Mouse (Mus musculus) brain, embryonic 14.5 days (tissue): ENCODE results near the gene Ccrl2.

Source experiments
- CTCF ChIP-seq: fragments of 200-500 bp; IDR thresholded peaks from 2 replicates; pipeline ENCODE4 v1.5.1; 2012; ENCODE audit warnings: inconsistent platforms, mild to moderate bottlenecking, moderate library complexity, borderline replicate concordance; ENCODE audit not compliant: insufficient read depth, insufficient read length; ENCODE audit errors: extremely low read depth
- POLR2A ChIP-seq: fragments of 200-500 bp; IDR thresholded peaks from 2 replicates; pipeline ENCODE4 v1.6.1; 2012; ENCODE audit warnings: mild to moderate bottlenecking, inconsistent platforms, borderline replicate concordance; ENCODE audit not compliant: poor library complexity, insufficient read depth, insufficient read length, severe bottlenecking; ENCODE audit errors: extremely low read depth

- no peak for TF ChIP-seq POLR2A
- no peak for TF ChIP-seq CTCF
Observed at GRCm38 (mm10) chr9:111011550-111011949, 45.8 kb downstream of the Ccrl2 start.
